Mouse (Mus musculus) gastrocnemius, adult 2 months (tissue): ENCODE measurements around the gene Nol6. TPM values are rescaled to one million over a fixed set of nuclear protein-coding genes. Genes with fewer than 3 reads are reported as not detected.

Experiments used
- DNase-seq: peaks from one replicate; pipeline ENCODE4 v3.0.0; 2022
- H3K27ac ChIP-seq: fragments of 200-600 bp; 2 replicates; pipeline ENCODE4 v1.8.1; 2022; ENCODE audit warnings: mild to moderate bottlenecking
- H3K4me3 ChIP-seq: fragments of 200-600 bp; 2 replicates; pipeline ENCODE4 v1.8.1; 2022; ENCODE audit warnings: mild to moderate bottlenecking, moderate library complexity
- CTCF ChIP-seq: fragments of 200-600 bp; IDR thresholded peaks from 2 replicates; pipeline ENCODE4 v1.8.1; 2022; ENCODE audit warnings: antibody characterized with exemption, mild to moderate bottlenecking, moderate library complexity
- intact Hi-C: fragments of 180-260 bp; cut with DNase I; formaldehyde crosslinking; loops from one replicate; pipeline ENCODE4 v1.15.1; 2025
- long read RNA-seq, 2 experiments: library from polyadenylated mRNA; stranded (forward); transcript quantifications; one replicate each; pipeline ENCODE4 v2.0.0; 2021
- total RNA-seq, 2 experiments: library from RNA; stranded (reverse); gene quantifications; 2 replicates each; pipeline ENCODE4 v1.2.3; 2021

Gene Nol6
- total RNA-seq = 10 to 100 TPM; 13.9 to 17.5 TPM
- long read RNA-seq, experiment 1, full-length matches to known transcripts = 14 of 15 reads
- long read RNA-seq, experiment 1, partial matches to known transcripts = 1 of 15 reads
- long read RNA-seq, experiment 1, other reads (novel, unspliced or antisense) = 0 of 15 reads
- long read RNA-seq, experiment 2, full-length matches to known transcripts = 12 of 19 reads
- long read RNA-seq, experiment 2, partial matches to known transcripts = 7 of 19 reads
- long read RNA-seq, experiment 2, other reads (novel, unspliced or antisense) = 0 of 19 reads

DNA sequence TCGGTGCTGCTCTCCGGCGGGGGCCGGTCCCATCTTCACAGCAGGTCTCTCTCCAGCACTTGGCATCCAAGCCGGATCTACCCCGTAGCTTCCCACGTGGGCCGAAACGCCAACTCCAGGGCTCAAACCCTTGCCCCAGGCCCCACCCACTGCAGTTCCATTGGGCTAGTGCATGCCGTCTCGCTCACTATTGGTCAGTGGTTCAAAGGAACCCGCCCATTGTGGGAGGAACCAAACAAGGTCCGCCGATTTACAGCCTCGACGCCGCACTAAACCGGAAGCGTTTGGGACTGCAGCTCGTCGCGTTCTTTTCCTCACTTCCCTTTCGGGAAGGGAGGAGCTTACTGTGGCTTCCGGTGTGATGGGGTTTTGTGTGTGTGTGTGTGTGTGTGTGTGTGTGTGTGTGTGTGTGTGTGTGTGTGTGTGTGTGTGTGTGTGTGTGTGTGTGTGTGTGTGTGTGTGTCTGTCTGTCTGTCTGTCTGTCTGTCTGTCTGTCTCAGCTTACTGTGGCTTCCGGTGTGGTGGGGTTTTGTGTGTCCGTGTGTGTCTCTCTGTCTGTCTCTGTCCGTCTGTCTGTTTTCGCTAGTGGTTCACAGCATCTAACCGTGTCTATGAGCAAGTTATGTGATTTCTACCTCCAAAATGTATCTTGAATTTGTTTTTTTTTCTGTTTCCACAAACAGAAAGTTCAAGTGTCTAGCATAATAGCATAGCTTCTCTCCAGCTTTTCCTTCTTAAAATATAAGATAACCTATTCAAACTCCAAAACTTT is at the start of gene Nol6:
Nol6 (minus strand) TSS at position 276 of the 772 bp plus-strand sequence.
- TF ChIP-seq CTCF = no peak
- Histone ChIP-seq H3K27ac (peak within 1 kb of the TSS; percentile 86), H3K4me3 (peak within 1 kb of the TSS; percentile 78)
- intact Hi-C loops = no loop called here
- peak; percentile 98 for DNase-seq

DNA sequence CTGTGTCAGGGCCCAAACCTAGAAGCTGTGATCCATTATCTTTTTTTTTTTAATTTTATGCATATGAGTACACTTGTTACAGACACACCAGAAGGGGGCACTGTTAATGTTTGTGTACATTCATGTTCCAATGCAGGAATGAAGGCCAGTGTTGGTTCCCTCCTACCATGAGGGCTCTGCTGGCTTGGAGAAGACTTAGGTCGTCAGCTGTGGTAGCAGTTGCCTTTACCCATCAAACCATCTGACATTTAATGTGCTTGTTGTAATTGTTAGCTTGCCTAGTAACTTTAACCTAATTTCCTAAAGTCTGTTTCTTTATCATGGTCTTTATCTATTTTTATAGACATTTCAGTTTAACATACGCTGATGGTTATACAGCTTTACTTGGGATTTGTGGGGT is 46.7 kb upstream of the Nol6 start:
- intact Hi-C loops = no loop called here
- Histone ChIP-seq H3K4me3 (no peak overlapping the region), H3K27ac (no peak overlapping the region)
- DNase-seq = no peak
- TF ChIP-seq CTCF = no peak

DNA sequence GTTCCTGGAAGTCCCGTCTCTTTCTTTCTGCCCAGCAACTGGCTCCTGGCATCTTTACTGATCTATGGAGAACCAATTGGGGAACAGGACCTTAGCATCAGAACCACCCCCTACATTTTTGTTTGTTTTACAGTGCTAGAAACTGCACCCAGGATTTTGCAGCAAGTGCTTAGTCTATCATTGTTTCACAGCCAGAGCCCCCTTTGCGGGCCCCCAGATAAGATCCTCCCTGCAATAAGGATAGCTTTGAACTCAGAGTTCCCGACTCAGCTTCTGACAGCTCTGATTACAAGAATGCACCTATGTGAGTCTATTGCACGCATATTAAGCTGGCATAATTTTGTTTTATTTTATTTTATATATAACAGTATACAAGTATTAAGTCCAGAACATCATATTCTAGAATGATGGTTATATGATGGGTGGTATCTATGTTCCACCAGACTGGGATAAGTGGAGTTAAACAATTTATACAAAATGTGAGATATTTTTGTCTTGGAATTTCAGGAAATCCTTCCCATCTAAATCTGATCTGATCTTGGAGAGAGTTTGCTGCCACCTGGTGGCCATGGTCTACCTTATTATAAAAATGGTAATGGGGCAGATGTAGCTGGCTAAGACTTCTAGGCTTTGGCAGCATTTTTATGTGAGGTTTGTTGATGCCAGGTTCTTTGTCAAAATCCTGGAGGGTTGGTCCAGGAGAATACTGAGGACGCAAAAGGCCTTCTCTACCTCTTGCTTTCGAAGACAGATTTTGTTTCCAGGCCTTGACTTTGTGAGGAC is 41.6 kb upstream of the Nol6 start:
- DNase-seq = peak; percentile 83
- peak overlapping the region; percentile 4 for H3K27ac ChIP-seq
- H3K4me3 ChIP-seq = no peak overlapping the region
- TF ChIP-seq CTCF = peak; percentile 87
- intact Hi-C loops = loop anchor here (1.0 to 5.0 kb wide), 3 partner anchors 31 to 114 kb away; partner anchors contain the start of gene Ube2r2

DNA sequence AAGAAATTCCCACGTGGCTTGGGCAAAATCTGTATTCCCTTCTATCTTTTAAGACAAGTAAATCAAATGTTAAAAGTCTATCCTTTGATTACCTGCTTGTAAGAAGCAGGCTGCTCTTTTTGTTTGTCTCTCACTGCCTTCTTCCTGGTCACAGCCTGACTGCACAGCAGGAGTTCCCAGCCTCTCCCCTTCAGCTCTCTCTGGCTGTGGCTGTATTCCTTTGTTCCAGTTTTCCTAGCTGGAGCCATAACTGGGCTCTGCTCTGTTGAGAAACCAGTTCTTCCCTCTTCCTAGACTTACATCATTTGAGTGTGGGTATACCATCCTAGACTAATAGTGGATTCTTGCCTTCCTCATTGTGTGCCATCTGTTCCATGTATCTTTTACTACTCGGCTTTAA is 40.7 kb upstream of the Nol6 start:
- DNase-seq = no peak
- intact Hi-C loops = loop anchor here (2.0 to 5.0 kb wide), 2 partner anchors 30 to 113 kb away; partner anchors contain the start of gene Ube2r2
- H3K4me3 ChIP-seq = no peak overlapping the region
- no peak for TF ChIP-seq CTCF
- peak overlapping the region; percentile 38; the same call in 1 of the 2 replicates for H3K27ac ChIP-seq

DNA sequence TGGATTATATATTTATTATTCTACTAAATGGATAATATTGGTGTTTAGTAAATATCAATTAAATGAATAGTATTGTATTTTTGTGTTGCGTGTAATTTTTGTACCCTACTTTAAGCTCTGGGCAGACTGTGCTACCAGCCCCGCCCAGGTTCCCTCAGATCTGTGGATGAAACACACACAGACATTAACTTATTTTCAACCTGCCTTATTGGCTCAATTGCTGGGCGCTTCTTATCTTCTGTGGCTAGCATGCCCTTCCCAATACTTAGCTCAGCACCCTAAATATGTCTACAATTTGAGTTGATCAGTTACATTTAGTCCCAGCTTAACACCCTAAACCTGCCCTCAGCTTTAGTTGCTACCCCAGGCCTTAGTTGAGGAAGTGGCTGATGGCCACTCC is 37.0 kb upstream of the Nol6 start:
- intact Hi-C loops = no loop called here
- H3K27ac ChIP-seq = no peak overlapping the region
- H3K4me3 ChIP-seq = no peak overlapping the region
- no peak for DNase-seq
- no peak for TF ChIP-seq CTCF

DNA sequence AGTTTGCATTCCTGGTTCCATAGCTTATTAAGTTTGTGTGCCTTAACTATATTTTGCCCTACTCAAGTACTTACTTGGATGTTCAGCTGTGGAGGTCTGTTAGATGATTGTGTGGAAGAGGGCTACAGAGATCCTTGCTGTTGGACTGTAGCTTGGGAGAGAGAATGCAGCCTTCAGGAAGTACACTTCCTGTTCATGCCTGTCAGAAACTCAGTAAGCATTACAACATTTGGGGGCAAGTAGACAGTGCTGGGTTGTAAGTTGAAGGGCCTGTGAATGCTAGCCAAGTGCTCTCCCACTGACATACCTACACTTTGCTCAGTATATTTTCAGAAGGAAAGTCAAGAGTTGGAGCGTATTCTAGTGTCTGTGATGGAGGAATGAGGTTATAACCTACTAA is 34.0 kb upstream of the Nol6 start:
- intact Hi-C loops = no loop called here
- Histone ChIP-seq H3K27ac (0 out of 2 replicates have a peak overlapping the region, but pooled peaks have one; percentile 12), H3K4me3 (no peak overlapping the region)
- no peak for TF ChIP-seq CTCF
- DNase-seq = no peak

DNA sequence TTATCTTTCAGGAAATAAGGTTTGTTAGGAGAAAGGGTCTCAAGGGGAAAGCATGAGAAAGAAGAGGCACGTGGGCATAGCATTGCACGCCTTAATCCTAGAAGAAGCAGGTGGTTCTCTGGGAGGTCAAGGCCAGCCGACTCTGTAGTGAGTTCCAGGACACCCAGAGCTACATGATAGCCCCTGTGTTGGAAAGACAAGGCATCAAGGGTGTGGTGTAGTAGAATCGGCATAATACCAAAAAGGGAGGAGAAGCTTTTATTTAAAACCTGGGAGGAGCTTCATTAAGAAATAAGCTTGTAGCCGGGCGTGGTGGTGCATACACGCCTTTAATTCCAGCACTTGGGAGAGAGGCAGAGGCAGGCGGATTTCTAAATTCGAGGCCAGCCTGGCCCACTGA is 32.7 kb upstream of the Nol6 start:
- no peak for TF ChIP-seq CTCF
- Histone ChIP-seq H3K27ac (no peak overlapping the region; the same call in 1 of the 2 replicates), H3K4me3 (no peak overlapping the region)
- DNase-seq = no peak
- intact Hi-C loops = no loop called here

DNA sequence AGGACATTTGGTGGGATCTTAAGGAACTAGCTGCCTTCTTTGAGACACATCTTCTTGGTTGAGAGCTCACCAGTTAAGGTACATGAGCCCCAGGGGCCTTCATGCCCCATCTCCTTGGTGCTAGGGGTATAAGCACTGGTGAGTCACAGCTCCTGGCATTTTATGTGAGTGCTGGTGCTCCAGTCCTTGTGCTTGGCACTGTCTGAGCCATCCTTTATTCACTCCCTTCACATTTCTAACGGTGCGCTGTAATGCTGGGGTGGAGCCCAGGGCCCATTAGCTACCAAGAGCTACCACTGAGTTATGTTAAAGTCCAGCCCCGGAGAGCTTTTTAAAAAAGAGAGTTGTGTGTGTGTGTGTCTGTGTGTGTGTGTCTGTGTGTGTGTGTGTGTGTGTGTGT is 28.9 kb upstream of the Nol6 start:
- no peak for DNase-seq
- no peak for TF ChIP-seq CTCF
- Histone ChIP-seq H3K4me3 (no peak overlapping the region), H3K27ac (peak overlapping the region; percentile 20; the same call in 1 of the 2 replicates)
- intact Hi-C loops = no loop called here

DNA sequence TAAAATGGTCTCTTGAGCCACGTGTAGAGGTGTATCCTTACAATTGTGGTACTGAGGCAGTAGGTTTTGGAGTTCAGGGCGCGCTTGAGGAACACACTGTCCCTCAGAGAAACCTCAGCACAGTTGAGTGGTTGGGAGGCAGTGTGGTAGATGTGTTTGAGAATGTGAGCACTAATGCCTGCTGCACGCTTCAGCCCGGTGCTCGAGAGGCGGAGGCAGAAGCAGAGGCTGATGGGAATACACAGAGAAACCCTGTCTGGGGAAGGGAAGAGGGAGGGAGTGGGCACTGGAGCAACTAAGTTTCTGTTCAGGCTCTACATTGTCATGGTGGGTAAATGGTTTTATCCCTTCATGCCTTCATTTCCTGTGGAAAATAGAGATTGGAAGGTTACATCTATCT is 26.9 kb upstream of the Nol6 start:
- Histone ChIP-seq H3K27ac (no peak overlapping the region), H3K4me3 (no peak overlapping the region)
- DNase-seq = no peak
- no peak for TF ChIP-seq CTCF
- intact Hi-C loops = no loop called here

DNA sequence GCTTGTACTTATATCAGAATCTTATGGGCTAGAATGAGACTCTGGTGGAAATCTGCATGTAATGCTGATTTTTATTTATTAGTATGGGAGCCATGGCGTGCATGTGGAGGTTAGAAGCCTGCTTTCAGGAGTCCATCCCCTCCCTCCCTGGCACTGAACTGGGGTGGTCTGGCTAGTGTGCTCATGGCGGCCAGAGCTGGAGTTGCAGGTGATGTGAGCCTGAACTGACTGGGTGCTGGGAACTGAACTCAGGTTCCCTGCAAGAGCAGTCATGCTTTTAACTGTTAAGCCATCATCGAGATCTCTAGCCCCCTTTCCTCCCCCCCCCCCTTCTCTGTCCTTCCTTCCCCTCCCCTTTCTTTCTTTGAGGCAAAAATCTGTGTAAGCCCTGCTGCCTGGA is 25.6 kb upstream of the Nol6 start:
- no peak for DNase-seq
- intact Hi-C loops = no loop called here
- no peak overlapping the region for H3K4me3 ChIP-seq
- no peak for TF ChIP-seq CTCF
- H3K27ac ChIP-seq = no peak overlapping the region

DNA sequence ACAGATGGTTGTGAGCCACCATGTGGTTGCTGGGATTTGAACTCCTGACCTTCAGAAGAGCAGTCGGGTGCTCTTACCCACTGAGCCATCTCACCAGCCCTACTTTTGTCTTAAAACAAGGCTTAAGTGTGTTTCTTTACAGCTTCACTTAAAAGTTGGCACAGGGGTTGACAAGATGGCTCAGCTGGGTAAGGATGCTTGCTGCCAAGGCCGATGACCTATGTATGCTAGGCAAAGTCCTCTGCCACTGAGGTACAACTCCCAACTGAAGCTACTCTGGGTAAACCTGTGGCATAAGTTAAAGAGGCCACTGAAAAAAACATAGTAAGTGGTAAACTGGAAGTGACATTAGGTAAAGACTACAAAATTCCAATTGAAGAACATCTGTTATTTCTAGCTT is 18.3 kb upstream of the Nol6 start:
- intact Hi-C loops = no loop called here
- TF ChIP-seq CTCF = no peak
- no peak for DNase-seq

DNA sequence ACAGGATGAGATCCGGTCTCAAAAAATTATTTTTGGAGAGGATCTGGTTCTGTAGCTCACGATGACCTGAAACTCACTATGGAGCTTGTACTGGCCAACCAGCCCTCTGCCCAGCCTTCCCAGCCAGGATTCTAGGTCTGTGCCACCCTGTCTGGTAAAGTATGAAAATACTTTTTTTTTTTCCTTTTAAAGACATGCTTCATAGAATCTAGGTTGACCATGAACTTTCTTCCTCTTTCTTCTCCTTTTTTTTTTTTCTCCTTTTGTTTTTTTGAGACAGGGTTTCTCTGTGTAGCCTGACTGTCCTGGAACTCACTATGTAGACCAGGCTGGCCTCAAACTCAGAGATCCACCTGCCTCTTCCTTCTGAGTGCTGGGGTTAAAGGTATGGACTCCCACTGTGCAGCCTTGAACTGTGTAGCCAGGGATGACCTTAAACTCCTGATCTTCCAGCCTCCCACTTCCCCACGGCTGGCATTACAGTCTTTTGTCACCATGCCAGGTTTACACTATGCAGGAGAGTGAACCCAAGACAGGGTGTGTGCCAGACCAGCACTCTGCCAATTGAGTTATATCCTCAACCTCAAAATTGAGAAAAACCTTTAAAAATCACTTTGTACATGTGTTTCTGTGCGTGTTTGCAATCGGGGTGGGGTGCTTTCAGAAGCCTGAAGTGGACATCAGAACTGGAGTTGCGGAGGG is 16.1 kb upstream of the Nol6 start:
- intact Hi-C loops = no loop called here
- peak; percentile 30 for DNase-seq
- peak overlapping the region; percentile 73 for H3K27ac ChIP-seq
- TF ChIP-seq CTCF = no peak
- H3K4me3 ChIP-seq = 0 out of 2 replicates have a peak overlapping the region, but pooled peaks have one; percentile 16

More for the DNA sequence above, 18.3 kb upstream of the Nol6 start:
- H3K27ac ChIP-seq = peak overlapping the region; percentile 54
- no peak overlapping the region for H3K4me3 ChIP-seq
